Mouse (Mus musculus) forebrain, embryonic 13.5 days (tissue): ENCODE data around the gene Gsdma2. TPM values are rescaled to one million over a fixed set of nuclear protein-coding genes. Genes with fewer than 3 reads are reported as not detected.
A peak's percentile ranks its signal among the peaks of the same experiment; 100 is the strongest.

Source experiments
- ATAC-seq: fragments of 200-750 bp; cut with Nextera tagmentation; 2 replicates; pipeline ENCODE4 v1.8.0; 2017
- H3K27ac ChIP-seq: fragments of 300-500 bp; sonication (generic); 2 replicates; pipeline ENCODE4 v1.5.1; 2015; ENCODE audit warnings: inconsistent platforms, mild to moderate bottlenecking, moderate library complexity
- H3K27me3 ChIP-seq: fragments of 300-500 bp; sonication (generic); 2 replicates; pipeline ENCODE4 v1.6.1; 2015; ENCODE audit warnings: mild to moderate bottlenecking, inconsistent platforms
- H3K36me3 ChIP-seq: fragments of 300-500 bp; sonication (generic); 2 replicates; pipeline ENCODE4 v1.6.1; 2015; ENCODE audit warnings: mild to moderate bottlenecking, inconsistent platforms; ENCODE audit not compliant: poor library complexity, severe bottlenecking
- H3K4me1 ChIP-seq: fragments of 300-500 bp; sonication (generic); 2 replicates; pipeline ENCODE4 v1.6.1; 2015; ENCODE audit warnings: inconsistent platforms
- H3K4me2 ChIP-seq: fragments of 300-500 bp; sonication (generic); 2 replicates; pipeline ENCODE4 v1.6.1; 2015; ENCODE audit warnings: inconsistent platforms, mild to moderate bottlenecking, moderate library complexity
- H3K4me3 ChIP-seq: fragments of 300-500 bp; sonication (generic); 2 replicates; pipeline ENCODE4 v1.5.1; 2015; ENCODE audit warnings: mild to moderate bottlenecking, inconsistent platforms
- H3K9ac ChIP-seq: fragments of 300-500 bp; sonication (generic); 2 replicates; pipeline ENCODE4 v1.6.1; 2015; ENCODE audit warnings: mild to moderate bottlenecking, inconsistent platforms
- H3K9me3 ChIP-seq: fragments of 300-500 bp; sonication (generic); replicated peaks from 2 replicates; pipeline ENCODE4 v1.6.1; 2016; ENCODE audit warnings: inconsistent platforms
- WGBS: fragments of 180-500 bp; shearing (Covaris S2); methylation state at CpG from one replicate; pipeline ENCODE4 v1.1.7; 2015; 5-methylcytosine and 5-hydroxymethylcytosine counted together
- polyA plus RNA-seq: library from polyadenylated mRNA; unstranded; fragments of >200 nt; fragmentation: Nextera tagmentation; extraction: Ambion mirVana; gene quantifications from 2 replicates; pipeline ENCODE4 v1.2.1, GENCODE M21; 2015

Gsdma2 gene
- polyA plus RNA-seq, 1 experiment from 2014 or later, result not detected

DNA sequence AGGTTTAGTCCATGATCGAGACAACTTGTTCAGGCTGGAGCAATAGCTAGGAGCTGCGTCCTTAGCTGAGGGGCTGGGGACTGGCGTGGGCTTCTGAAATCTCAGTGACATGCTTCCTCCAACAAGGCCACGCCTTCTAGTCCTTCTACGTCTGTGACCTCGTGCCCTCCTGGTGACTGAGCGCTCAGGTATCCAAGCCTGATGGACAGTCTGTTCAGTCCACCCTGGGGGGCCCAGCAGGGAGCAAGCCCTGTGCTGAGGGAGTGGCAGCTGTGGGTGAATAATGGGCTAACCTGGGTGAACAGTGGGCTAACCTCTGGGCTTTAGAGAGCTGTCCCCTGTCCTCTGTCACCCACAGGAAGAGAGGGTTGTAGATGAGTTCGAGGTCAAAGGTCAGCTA lies 41.5 kb downstream of the Gsdma2 start:
- no peak overlapping the region for H3K27ac ChIP-seq
- H3K9ac ChIP-seq, result no peak overlapping the region
- peaks cover 77% of the 10 kb centered on the region for H3K36me3 ChIP-seq
- no peaks in the 10 kb centered on the region for H3K27me3 ChIP-seq
- no peak overlapping the region for H3K4me2 ChIP-seq
- no peak overlapping the region for H3K4me3 ChIP-seq
- peaks cover 13% of the 10 kb centered on the region for H3K4me1 ChIP-seq
- no peak for ATAC-seq
- no peaks in the 10 kb centered on the region for H3K9me3 ChIP-seq
- 92% methylated on average over 8 of the region's 8 CpGs for WGBS

- Histone ChIP-seq H3K4me3 (no peak overlapping the region), H3K27ac (no peak overlapping the region), H3K9me3 (no peaks in the 10 kb centered on the region), H3K27me3 (no peaks in the 10 kb centered on the region), H3K4me1 (no peaks in the 10 kb centered on the region), H3K36me3 (peaks cover 83% of the 10 kb centered on the region), H3K4me2 (no peak overlapping the region), H3K9ac (no peak overlapping the region)
- WGBS, result 83% methylated on average over 13 of the region's 13 CpGs
- no peak for ATAC-seq
These were observed 46.6 kb downstream of the Gsdma2 start for GRCm38 (mm10) chr11:98693201-98693600.

- no peak overlapping the region for H3K9ac ChIP-seq
These were observed 47.2 kb downstream of the Gsdma2 start for GRCm38 (mm10) chr11:98693746-98694145.

DNA sequence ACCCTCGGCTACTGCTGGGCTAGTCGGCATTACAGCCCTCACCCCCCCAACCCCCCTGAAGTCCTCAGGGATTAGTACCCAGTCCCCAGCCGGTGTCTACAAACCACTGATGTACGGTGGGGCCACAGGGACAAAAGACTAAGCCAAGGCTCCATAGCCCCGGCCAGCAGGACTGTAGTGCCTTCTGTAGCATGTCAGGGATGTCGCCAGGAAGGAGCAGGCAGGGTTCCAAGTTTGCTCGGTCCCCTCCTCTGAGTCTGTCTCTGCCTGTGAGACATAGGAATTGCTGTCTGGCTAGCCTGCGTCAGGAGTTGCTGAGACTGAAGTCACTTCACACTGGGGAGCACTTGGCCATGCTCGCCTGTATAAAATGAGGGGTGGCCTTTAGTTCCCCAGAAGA lies 47.7 kb downstream of the Gsdma2 start:
- Histone ChIP-seq H3K36me3 (peaks cover 76% of the 10 kb centered on the region), H3K27ac (no peak overlapping the region), H3K9me3 (no peaks in the 10 kb centered on the region), H3K27me3 (no peaks in the 10 kb centered on the region), H3K4me3 (no peak overlapping the region), H3K4me2 (no peak overlapping the region), H3K4me1 (no peaks in the 10 kb centered on the region), H3K9ac (no peak overlapping the region)
- ATAC-seq, result no peak
- WGBS, result 84% methylated on average over 9 of the region's 9 CpGs

More at GRCm38 (mm10) chr11:98693746-98694145, 47.2 kb downstream of the Gsdma2 start:
- H3K4me3 ChIP-seq, result no peak overlapping the region
- H3K27me3 ChIP-seq, result no peaks in the 10 kb centered on the region
- H3K4me2 ChIP-seq, result no peak overlapping the region
- no peak for ATAC-seq
- H3K27ac ChIP-seq, result no peak overlapping the region
- H3K36me3 ChIP-seq, result peaks cover 79% of the 10 kb centered on the region
- no peaks in the 10 kb centered on the region for H3K9me3 ChIP-seq
- WGBS, result 96% methylated on average over 9 of the region's 9 CpGs
- H3K4me1 ChIP-seq, result no peaks in the 10 kb centered on the region

DNA sequence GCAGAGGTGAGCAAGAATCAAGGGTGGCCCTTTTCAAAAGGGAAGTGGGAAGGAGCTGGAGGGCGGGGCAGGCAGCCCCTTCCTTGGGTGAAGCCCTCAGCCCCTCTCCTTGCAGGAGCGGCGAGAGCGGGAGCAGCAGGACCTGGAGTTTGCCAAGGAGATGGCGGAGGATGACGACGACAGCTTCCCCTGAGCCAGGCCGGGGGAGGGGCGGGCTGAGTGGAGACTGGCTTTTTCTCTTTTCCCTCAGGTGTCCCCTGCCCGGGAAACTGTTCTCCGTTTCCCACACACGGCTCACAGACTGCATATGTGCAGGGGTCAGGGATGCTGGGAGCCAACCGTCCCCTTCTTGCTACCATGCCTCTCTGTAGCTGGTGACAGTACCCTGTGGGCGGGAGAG lies 48.8 kb downstream of the Gsdma2 start:
- Histone ChIP-seq H3K36me3 (peaks cover 65% of the 10 kb centered on the region), H3K27me3 (no peaks in the 10 kb centered on the region), H3K4me2 (no peak overlapping the region), H3K27ac (no peak overlapping the region), H3K9me3 (no peaks in the 10 kb centered on the region), H3K9ac (no peak overlapping the region; the same call in 1 of the 2 replicates), H3K4me1 (no peaks in the 10 kb centered on the region), H3K4me3 (no peak overlapping the region)
- no peak for ATAC-seq
- WGBS, result 71% methylated on average over 14 of the region's 14 CpGs

GRCm38 (mm10) chr11:98696454-98697216 lies 50.1 kb downstream of the Gsdma2 start:
- Histone ChIP-seq H3K9me3 (no peaks in the 10 kb centered on the region), H3K27me3 (no peaks in the 10 kb centered on the region), H3K27ac (no peak overlapping the region), H3K4me3 (no peak overlapping the region), H3K4me2 (no peak overlapping the region), H3K4me1 (no peaks in the 10 kb centered on the region), H3K36me3 (peaks cover 52% of the 10 kb centered on the region), H3K9ac (no peak overlapping the region)
- no peak for ATAC-seq
- WGBS, result 91% methylated on average over 14 of the region's 14 CpGs

GRCm38 (mm10) chr11:98697225-98697624 lies 50.7 kb downstream of the Gsdma2 start:
- 91% methylated on average over 12 of the region's 12 CpGs for WGBS
- no peak overlapping the region for H3K27ac ChIP-seq

DNA sequence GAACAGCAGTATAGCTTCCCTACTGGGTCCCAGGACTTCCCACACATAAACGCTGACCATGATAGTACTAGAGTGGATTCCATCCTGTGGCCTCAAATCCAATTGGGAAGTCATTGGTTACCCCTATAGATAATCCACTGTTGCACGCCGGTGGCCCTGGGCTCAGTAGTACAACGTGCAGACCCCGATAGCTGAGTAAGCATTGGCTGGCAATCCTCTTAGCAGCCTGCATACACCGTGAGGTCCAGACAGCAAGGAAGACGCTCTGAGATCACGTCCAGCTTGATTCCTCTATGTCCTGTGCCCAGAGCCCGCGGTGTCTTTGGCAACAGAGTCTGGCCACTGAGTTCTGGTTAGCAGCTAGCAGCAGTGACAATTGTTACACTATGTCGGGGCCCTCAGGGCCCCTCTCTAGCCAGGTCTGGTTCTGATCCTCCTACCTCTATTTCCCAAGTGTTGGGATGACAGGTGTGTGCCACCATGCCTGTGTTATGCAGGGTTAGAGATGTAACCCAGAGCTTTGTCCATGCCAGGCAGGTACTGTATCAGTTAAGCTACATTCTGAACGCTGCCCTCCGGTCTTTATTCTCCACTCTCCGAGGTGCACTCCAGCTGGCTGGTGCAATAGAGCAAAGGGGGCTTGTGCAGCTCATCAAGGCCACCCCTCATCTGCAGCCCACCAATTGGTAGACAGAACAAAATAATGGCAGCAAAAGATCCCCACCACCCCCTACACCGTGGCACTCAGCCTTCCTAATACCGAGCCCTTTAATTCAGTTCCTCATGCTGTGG lies 52.5 kb downstream of the Gsdma2 start:
- Histone ChIP-seq H3K4me3 (no peak overlapping the region), H3K27ac (no peak overlapping the region), H3K4me1 (0 out of 2 replicates have a peak, but pooled peaks cover 6% of the 10 kb centered on the region), H3K27me3 (no peaks in the 10 kb centered on the region), H3K9ac (no peak overlapping the region), H3K9me3 (no peaks in the 10 kb centered on the region), H3K36me3 (peaks cover 36% of the 10 kb centered on the region), H3K4me2 (no peak overlapping the region)
- ATAC-seq, result no peak
- 89% methylated on average over 16 of the region's 16 CpGs for WGBS

More at GRCm38 (mm10) chr11:98697225-98697624, 50.7 kb downstream of the Gsdma2 start:
- 0 out of 2 replicates have a peak, but pooled peaks cover under 1% of the 10 kb centered on the region for H3K4me1 ChIP-seq
- no peak for ATAC-seq
- peaks cover 47% of the 10 kb centered on the region for H3K36me3 ChIP-seq
- no peak overlapping the region for H3K4me2 ChIP-seq
- no peaks in the 10 kb centered on the region for H3K9me3 ChIP-seq
- no peak overlapping the region for H3K4me3 ChIP-seq
- H3K27me3 ChIP-seq, result no peaks in the 10 kb centered on the region
- no peak overlapping the region for H3K9ac ChIP-seq

GRCm38 (mm10) chr11:98699911-98700310 lies 53.4 kb downstream of the Gsdma2 start:
- Histone ChIP-seq H3K36me3 (peaks cover 36% of the 10 kb centered on the region), H3K4me2 (no peak overlapping the region), H3K9ac (no peak overlapping the region), H3K4me1 (0 out of 2 replicates have a peak, but pooled peaks cover 6% of the 10 kb centered on the region), H3K4me3 (no peak overlapping the region), H3K27ac (no peak overlapping the region), H3K9me3 (no peaks in the 10 kb centered on the region), H3K27me3 (no peaks in the 10 kb centered on the region)
- no peak for ATAC-seq
- WGBS, result 54% methylated on average over 4 of the region's 4 CpGs

- peaks cover 36% of the 10 kb centered on the region for H3K36me3 ChIP-seq
- H3K9me3 ChIP-seq, result no peaks in the 10 kb centered on the region
- 0 out of 2 replicates have a peak, but pooled peaks cover 6% of the 10 kb centered on the region for H3K4me1 ChIP-seq
- H3K4me2 ChIP-seq, result no peak within 1 kb of the TSS
- H3K27ac ChIP-seq, result no peak within 1 kb of the TSS
- WGBS, result 36% methylated on average over 10 of the region's 10 CpGs
- no peak within 1 kb of the TSS for H3K4me3 ChIP-seq
- no peaks in the 10 kb centered on the region for H3K27me3 ChIP-seq
- no peak for ATAC-seq
- 0 out of 2 replicates have a peak within 1 kb of the TSS, but pooled peaks have one; percentile 30 for H3K9ac ChIP-seq
These were observed 54.7 kb downstream of the Gsdma2 start, which contains the start of gene Csf3 for GRCm38 (mm10) chr11:98701213-98701670. Gene Csf3 (plus strand): TSS chr11:98701263.

DNA sequence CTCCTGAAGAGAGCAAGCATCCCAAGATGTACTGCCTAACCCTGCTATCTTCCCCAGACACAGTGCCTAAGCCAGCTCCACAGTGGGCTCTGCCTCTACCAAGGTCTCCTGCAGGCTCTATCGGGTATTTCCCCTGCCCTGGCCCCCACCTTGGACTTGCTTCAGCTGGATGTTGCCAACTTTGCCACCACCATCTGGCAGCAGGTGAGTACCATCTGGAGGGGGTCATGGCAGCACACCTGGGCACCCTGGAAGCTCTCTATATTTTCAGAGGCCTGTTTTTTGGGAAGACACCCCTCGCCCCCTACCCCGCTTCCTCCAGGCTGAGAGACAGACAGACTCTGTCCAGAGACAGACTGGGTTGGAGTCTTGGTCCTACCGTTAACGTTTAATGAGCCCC lies 55.8 kb downstream of the Gsdma2 start:
- WGBS, result 64% methylated on average over 5 of the region's 5 CpGs

DNA sequence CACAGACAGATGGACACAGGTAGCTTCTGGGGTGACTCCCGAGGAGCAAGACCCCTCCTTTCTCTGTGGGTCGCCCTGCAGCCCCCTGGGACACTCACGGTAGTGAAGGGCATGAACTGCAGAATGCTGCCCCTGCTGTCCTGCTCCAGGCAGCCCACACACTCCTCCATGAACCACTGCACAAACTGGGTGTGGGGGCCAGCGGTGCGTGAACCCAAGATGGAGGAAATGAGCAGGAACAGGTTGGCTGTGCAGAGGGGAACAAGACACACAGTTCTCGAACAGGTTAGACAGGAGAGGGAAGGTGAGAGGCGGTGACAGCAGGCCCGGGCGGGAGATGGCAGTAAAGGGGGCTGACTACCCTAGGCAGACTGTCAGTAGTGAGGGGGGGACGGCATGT lies 58.5 kb downstream of the Gsdma2 start:
- WGBS, result 87% methylated on average over 10 of the region's 10 CpGs
- Histone ChIP-seq H3K9me3 (no peaks in the 10 kb centered on the region), H3K4me2 (no peak overlapping the region), H3K4me3 (no peak overlapping the region), H3K9ac (peak overlapping the region; percentile 26; the same call in 1 of the 2 replicates), H3K36me3 (peaks cover 68% of the 10 kb centered on the region), H3K27ac (no peak overlapping the region), H3K27me3 (no peaks in the 10 kb centered on the region), H3K4me1 (0 out of 2 replicates have a peak, but pooled peaks cover 6% of the 10 kb centered on the region)
- no peak for ATAC-seq

More for the DNA sequence above, 55.8 kb downstream of the Gsdma2 start:
- ATAC-seq, result no peak
- Histone ChIP-seq H3K4me2 (no peak overlapping the region), H3K4me3 (no peak overlapping the region), H3K36me3 (peaks cover 41% of the 10 kb centered on the region), H3K27ac (no peak overlapping the region), H3K9me3 (no peaks in the 10 kb centered on the region), H3K27me3 (no peaks in the 10 kb centered on the region), H3K4me1 (0 out of 2 replicates have a peak, but pooled peaks cover 6% of the 10 kb centered on the region), H3K9ac (no peak overlapping the region)
